Mouse (Mus musculus): ENCODE data around the gene Cep162. TPM values are rescaled to one million over a fixed set of nuclear protein-coding genes. Genes with fewer than 3 reads are reported as not detected.

The Cep162 gene
- total and polyA plus RNA-seq, 3 experiments, result 6.2 to 13.2 (median 8.7) TPM

- Histone ChIP-seq H3K27me3 (replicated peaks) (no peaks in the 10 kb centered on the region), H3K9me3 (replicated peaks; ENCODE audit: low read length) (no peaks in the 10 kb centered on the region), H3K9ac (ENCODE audit: insufficient read depth, low read depth) (no peak overlapping the region), H3K4me1 (ENCODE audit: control insufficient read depth in 1 of 2, insufficient read depth in 2 of 2) (peaks cover 2 to 12% of the 10 kb centered on the region in 2 experiments; a peak in 3 of 4 replicates), H3K4me3 (replicated peaks in 1 of 3; ENCODE audit: low read depth in 2 of 3, low read length in 2 of 3, poor library complexity in 1 of 3) (no peak overlapping the region), H3K36me3 (replicated peaks in 1 of 2; ENCODE audit: control insufficient read depth in 1 of 2, insufficient read depth in 1 of 2, low read length in 1 of 2) (peaks cover 0 to 8% of the 10 kb centered on the region in 2 experiments), H3K27ac (ENCODE audit: insufficient read depth, low read depth) (no peak overlapping the region), H3K4me2 (ENCODE audit: insufficient read depth, low read depth, poor library complexity, severe bottlenecking) (no peak overlapping the region), H3K79me2 (replicated peaks; ENCODE audit: control insufficient read depth, extremely low read depth, insufficient read depth, poor library complexity, severe bottlenecking) (no peaks in the 10 kb centered on the region)
- in situ Hi-C loops (cut with MboI; ENCODE audit: low pct_ligation_motif_present, low pct_unique_long_range_greater_than_20kb, low sequenced_read_pairs) (no loop called here), dilution Hi-C loops (cut with MboI; ENCODE audit: extremely low pct_ligation_motif_present, extremely low pct_unique_long_range_greater_than_20kb, low sequenced_read_pairs) (no loop called here)
- no peak for DNase-seq (ENCODE audit: extremely low read depth)
- TF ChIP-seq JUND (conservative IDR thresholded peaks at IDR 0.05; ENCODE audit: low read depth, low read length), result no peak
- TF ChIP-seq HCFC1 (IDR thresholded peaks at IDR 0.05; ENCODE audit: low read depth, low read length), result no peak
- TF ChIP-seq TCF12 (IDR thresholded peaks at IDR 0.05; ENCODE audit: low read depth, low read length), result no peak
- TF ChIP-seq MAFK (IDR thresholded peaks at IDR 0.05; ENCODE audit: insufficient replicate concordance, low read length), result no peak
- no peak for TF ChIP-seq CTCF (conservative IDR thresholded peaks at IDR 0.05 in 1 of 2, IDR thresholded peaks at IDR 0.05 in 1 of 2; ENCODE audit: low read depth in 2 of 2, low read length in 2 of 2)
- no peak for TF ChIP-seq NELFE (IDR thresholded peaks at IDR 0.05; ENCODE audit: low read depth, low read length)
- TF ChIP-seq MAX (IDR thresholded peaks at IDR 0.05; ENCODE audit: low read length), result no peak
- no peak for TF ChIP-seq BHLHE40 (IDR thresholded peaks at IDR 0.05; ENCODE audit: low read depth, low read length)
- TF ChIP-seq ZNF384 (IDR thresholded peaks at IDR 0.05; ENCODE audit: low read depth, low read length), result no peak
These were observed 73.1 kb downstream of the Cep162 start for GRCm38 (mm10) chr9:87182231-87182630.

- in situ Hi-C loops (cut with MboI; ENCODE audit: low pct_ligation_motif_present, low pct_unique_long_range_greater_than_20kb, low sequenced_read_pairs) (no loop called here), dilution Hi-C loops (cut with MboI; ENCODE audit: extremely low pct_ligation_motif_present, extremely low pct_unique_long_range_greater_than_20kb, low sequenced_read_pairs) (no loop called here)
- Histone ChIP-seq H3K79me2 (replicated peaks; ENCODE audit: control insufficient read depth, extremely low read depth, insufficient read depth, poor library complexity, severe bottlenecking) (no peaks in the 10 kb centered on the region), H3K27ac (ENCODE audit: insufficient read depth, low read depth) (no peak overlapping the region), H3K4me1 (ENCODE audit: control insufficient read depth in 1 of 2, insufficient read depth in 2 of 2) (peaks cover 2 to 12% of the 10 kb centered on the region in 2 experiments; a peak in 3 of 4 replicates), H3K27me3 (replicated peaks) (no peaks in the 10 kb centered on the region), H3K9ac (ENCODE audit: insufficient read depth, low read depth) (no peak overlapping the region), H3K4me3 (replicated peaks in 1 of 3; ENCODE audit: low read depth in 2 of 3, low read length in 2 of 3, poor library complexity in 1 of 3) (no peak overlapping the region), H3K36me3 (replicated peaks in 1 of 2; ENCODE audit: control insufficient read depth in 1 of 2, insufficient read depth in 1 of 2, low read length in 1 of 2) (no peaks in the 10 kb centered on the region), H3K9me3 (replicated peaks; ENCODE audit: low read length) (no peaks in the 10 kb centered on the region), H3K4me2 (ENCODE audit: insufficient read depth, low read depth, poor library complexity, severe bottlenecking) (no peak overlapping the region; the same call in 1 of the 2 replicates)
- TF ChIP-seq JUN (IDR thresholded peaks at IDR 0.05; ENCODE audit: insufficient read depth, low read depth, low read length), result no peak
- no peak for TF ChIP-seq ELF1 (IDR thresholded peaks at IDR 0.05; ENCODE audit: low read depth, low read length)
- no peak for TF ChIP-seq SIN3A (IDR thresholded peaks at IDR 0.05; ENCODE audit: low read length)
- no peak for TF ChIP-seq USF2 (conservative IDR thresholded peaks at IDR 0.05; ENCODE audit: low read depth, low read length)
- no peak for TF ChIP-seq RCOR1 (conservative IDR thresholded peaks at IDR 0.05; ENCODE audit: low read depth, low read length)
- no peak for TF ChIP-seq CHD2 (IDR thresholded peaks at IDR 0.05; ENCODE audit: low read length)
- TF ChIP-seq UBTF (IDR thresholded peaks at IDR 0.05; ENCODE audit: low read depth, low read length), result no peak
- no peak for TF ChIP-seq MXI1 (IDR thresholded peaks at IDR 0.05; ENCODE audit: low read depth, low read length)
- TF ChIP-seq CTCF (conservative IDR thresholded peaks at IDR 0.05 in 1 of 2, IDR thresholded peaks at IDR 0.05 in 1 of 2; ENCODE audit: low read depth in 2 of 2, low read length in 2 of 2), result no peak
- DNase-seq (ENCODE audit: extremely low read depth), result no peak
These were observed 76.8 kb downstream of the Cep162 start for GRCm38 (mm10) chr9:87178534-87178933.
